Mouse (Mus musculus) liver, embryonic 11.5 days (tissue): Measurements from ENCODE around the gene Plxnc1. TPM values are rescaled to one million over a fixed set of nuclear protein-coding genes. Genes with fewer than 3 reads are reported as not detected.

ENCODE experiments used
- ATAC-seq: fragments of 200-750 bp; cut with Nextera tagmentation; replicated peaks from 2 replicates; pipeline ENCODE4 v1.8.0; 2017; ENCODE audit warnings: moderate number of reproducible peaks, mild to moderate bottlenecking, moderate TSS enrichment, moderate library complexity; ENCODE audit not compliant: low FRiP score
- DNase-seq: peaks from one replicate; pipeline ENCODE4 v3.0.0-alpha.2; 2017; ENCODE audit warnings: low spot score
- H3K27ac ChIP-seq: fragments of 300-500 bp; sonication (generic); 2 replicates; pipeline ENCODE4 v1.5.1; 2014; ENCODE audit warnings: mild to moderate bottlenecking, low read depth, low read length, control low read depth
- H3K27me3 ChIP-seq: fragments of 300-500 bp; sonication (generic); replicated peaks from 2 replicates; pipeline ENCODE4 v1.6.1; 2014; ENCODE audit warnings: low read length, mixed read lengths; ENCODE audit not compliant: control insufficient read depth, insufficient read depth
- H3K36me3 ChIP-seq: fragments of 300-500 bp; sonication (generic); 2 replicates; pipeline ENCODE4 v1.6.1; 2014; ENCODE audit warnings: mild to moderate bottlenecking, low read length, moderate library complexity, mixed read lengths; ENCODE audit not compliant: control insufficient read depth, insufficient read depth
- H3K4me1 ChIP-seq: fragments of 300-500 bp; sonication (generic); replicated peaks from 2 replicates; pipeline ENCODE4 v1.6.1; 2014; ENCODE audit warnings: low read length, mixed read lengths; ENCODE audit not compliant: control insufficient read depth, insufficient read depth
- H3K4me2 ChIP-seq: fragments of 300-500 bp; sonication (generic); 2 replicates; pipeline ENCODE4 v1.6.1; 2014; ENCODE audit warnings: mild to moderate bottlenecking, control low read depth, moderate library complexity
- H3K4me3 ChIP-seq: fragments of 300-500 bp; sonication (generic); 2 replicates; pipeline ENCODE4 v1.5.1; 2014; ENCODE audit warnings: low read depth, low read length, control low read depth
- H3K9ac ChIP-seq: fragments of 300-500 bp; sonication (generic); 2 replicates; pipeline ENCODE4 v1.6.1; 2014; ENCODE audit warnings: low read depth, low read length, control low read depth
- H3K9me3 ChIP-seq: fragments of 300-500 bp; sonication (generic); 2 replicates; pipeline ENCODE4 v1.6.1; 2016; ENCODE audit warnings: low read length, inconsistent platforms, mixed read lengths; ENCODE audit not compliant: control insufficient read depth
- WGBS: fragments of 180-500 bp; shearing (Covaris S2); extraction: QIAGEN DNeasy Blood & Tissue Kit; methylation state at CpG from one replicate; pipeline ENCODE4 v1.1.7; 2014; 5-methylcytosine and 5-hydroxymethylcytosine counted together
- polyA plus RNA-seq: library from polyadenylated mRNA; unstranded; fragments of >200 nt; fragmentation: Nextera tagmentation; extraction: Ambion mirVana; gene quantifications from 2 replicates; pipeline ENCODE4 v1.2.1, GENCODE M21; 2014

The Plxnc1 gene
- polyA plus RNA-seq, 1 experiment from 2014 or later = 6.0 TPM

DNA sequence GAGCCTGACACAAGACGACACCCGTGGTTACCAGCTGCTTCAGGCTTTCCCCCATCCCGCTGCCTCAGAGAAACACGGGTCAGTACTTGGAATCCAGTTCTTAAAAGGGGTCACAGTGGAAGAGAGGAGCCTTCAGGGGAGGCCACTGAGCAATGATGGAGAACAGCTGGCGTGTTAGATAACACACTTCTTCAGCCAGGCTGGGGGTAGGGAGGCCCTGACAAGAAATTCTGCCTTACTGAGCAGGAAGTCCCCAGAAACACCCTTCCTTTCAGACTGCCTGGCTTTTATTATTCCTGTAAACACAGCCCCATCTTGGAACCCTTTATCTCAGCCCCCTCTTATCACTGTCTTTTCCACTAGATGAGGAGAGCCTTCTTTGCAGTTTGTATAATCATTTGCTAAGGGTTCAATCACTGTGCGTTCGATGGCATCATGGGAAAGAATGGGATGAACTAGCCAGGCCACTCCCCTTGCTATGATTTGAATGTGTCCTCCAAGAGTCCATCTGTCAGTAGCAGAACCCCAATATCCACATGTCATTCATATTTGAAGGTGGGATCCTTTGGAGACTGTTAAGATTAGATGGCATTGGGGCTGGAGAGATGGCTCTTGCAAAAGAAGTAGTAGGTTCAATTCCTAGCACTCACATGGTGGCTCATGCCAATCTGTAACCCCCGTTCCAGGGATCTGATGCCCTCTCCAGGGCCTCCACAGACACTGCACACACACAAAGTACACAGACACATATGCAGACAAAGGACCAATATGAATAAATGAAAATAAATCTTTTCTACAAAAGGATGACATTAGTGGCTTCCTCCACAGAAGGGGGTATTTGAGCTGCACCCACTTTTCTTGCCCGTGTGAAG, 12.4 kb downstream of the Plxnc1 start:
- WGBS = 27% methylated on average over 9 of the region's 9 CpGs
- Histone ChIP-seq H3K4me3 (no peak overlapping the region), H3K4me2 (peak overlapping the region; percentile 50), H3K36me3 (no peaks in the 10 kb centered on the region), H3K9me3 (no peaks in the 10 kb centered on the region), H3K27ac (peak overlapping the region; percentile 84), H3K4me1 (peaks cover 42% of the 10 kb centered on the region), H3K27me3 (no peaks in the 10 kb centered on the region), H3K9ac (no peak overlapping the region)
- peak; percentile 97 for ATAC-seq
- DNase-seq = peak; percentile 76

- no peak for DNase-seq
- Histone ChIP-seq H3K9me3 (no peaks in the 10 kb centered on the region), H3K4me3 (no peak overlapping the region), H3K36me3 (no peaks in the 10 kb centered on the region), H3K27me3 (no peaks in the 10 kb centered on the region), H3K27ac (no peak overlapping the region), H3K9ac (no peak overlapping the region), H3K4me2 (no peak overlapping the region), H3K4me1 (peaks cover 51% of the 10 kb centered on the region)
- no peak for ATAC-seq
- 73% methylated on average over 4 of the region's 4 CpGs for WGBS
These were observed 16.5 kb downstream of the Plxnc1 start for GRCm38 (mm10) chr10:94928164-94928563.

- Histone ChIP-seq H3K9ac (no peak overlapping the region), H3K4me1 (peaks cover 47% of the 10 kb centered on the region), H3K36me3 (no peaks in the 10 kb centered on the region), H3K27ac (no peak overlapping the region), H3K4me3 (no peak overlapping the region), H3K27me3 (no peaks in the 10 kb centered on the region), H3K4me2 (no peak overlapping the region), H3K9me3 (no peaks in the 10 kb centered on the region)
- ATAC-seq = no peak
- WGBS = 75% methylated on average over 3 of the region's 3 CpGs
- no peak for DNase-seq
These were observed 18.3 kb downstream of the Plxnc1 start for GRCm38 (mm10) chr10:94926297-94926696.

DNA sequence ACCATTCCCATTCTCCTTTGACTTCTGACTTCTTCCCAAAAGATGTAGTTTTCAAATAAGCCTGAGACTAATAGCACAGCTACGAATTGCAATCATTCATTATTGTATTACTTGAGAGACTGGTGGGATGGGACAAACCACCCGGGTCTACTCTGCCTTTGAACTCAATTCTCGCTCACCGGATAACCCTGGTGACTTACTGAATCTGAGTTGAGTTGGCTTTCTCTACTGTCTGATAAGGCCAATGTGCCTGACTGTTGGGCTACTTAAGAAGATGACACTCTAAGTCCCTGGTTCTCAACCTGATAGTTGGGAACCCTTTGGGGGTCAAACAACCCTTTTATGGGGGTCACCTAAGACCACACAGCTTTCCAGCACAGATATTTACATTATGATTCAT, 19.8 kb downstream of the Plxnc1 start:
- Histone ChIP-seq H3K36me3 (no peaks in the 10 kb centered on the region), H3K27me3 (no peaks in the 10 kb centered on the region), H3K27ac (peak overlapping the region; percentile 57; the same call in 1 of the 2 replicates), H3K4me1 (peaks cover 49% of the 10 kb centered on the region), H3K9ac (no peak overlapping the region), H3K4me2 (peak overlapping the region; percentile 9; the same call in 1 of the 2 replicates), H3K9me3 (no peaks in the 10 kb centered on the region), H3K4me3 (no peak overlapping the region)
- 58% methylated on average over 4 of the region's 4 CpGs for WGBS
- 0 out of 2 replicates have a peak, but pooled peaks have one; percentile 31 for ATAC-seq
- DNase-seq = no peak

DNA sequence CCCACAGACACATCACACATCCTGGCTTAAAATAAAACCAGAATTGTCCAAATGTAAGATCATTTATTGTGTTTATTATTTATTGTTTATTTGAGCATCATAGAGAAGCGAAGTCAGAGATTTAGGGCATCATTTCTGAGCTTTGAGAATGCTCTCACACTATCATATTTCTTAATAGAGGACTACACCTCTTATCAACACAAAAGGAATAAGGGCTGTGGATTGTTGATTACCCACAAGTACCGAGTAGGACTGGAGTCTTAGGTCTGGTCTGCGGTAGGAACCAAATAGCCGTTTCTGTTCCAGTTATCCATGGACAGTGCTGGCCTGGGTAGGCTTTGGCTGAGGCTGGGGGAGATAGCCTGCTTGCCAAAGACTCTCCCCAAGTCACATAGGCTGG, 20.2 kb downstream of the Plxnc1 start:
- Histone ChIP-seq H3K4me3 (no peak overlapping the region), H3K27ac (peak overlapping the region; percentile 57; the same call in 1 of the 2 replicates), H3K36me3 (no peaks in the 10 kb centered on the region), H3K9me3 (no peaks in the 10 kb centered on the region), H3K27me3 (no peaks in the 10 kb centered on the region), H3K4me2 (peak overlapping the region; percentile 9; the same call in 1 of the 2 replicates), H3K9ac (no peak overlapping the region), H3K4me1 (peaks cover 51% of the 10 kb centered on the region)
- ATAC-seq (peak; percentile 46), DNase-seq (no peak)
- 39% methylated on average over 4 of the region's 4 CpGs for WGBS

- no peak overlapping the region for H3K4me3 ChIP-seq
These were observed 21.3 kb downstream of the Plxnc1 start for GRCm38 (mm10) chr10:94923337-94923762.

GRCm38 (mm10) chr10:94922848-94923247, 21.8 kb downstream of the Plxnc1 start:
- Histone ChIP-seq H3K4me2 (peak overlapping the region; percentile 45), H3K4me1 (peaks cover 57% of the 10 kb centered on the region), H3K4me3 (no peak overlapping the region), H3K27ac (peak overlapping the region; percentile 80), H3K36me3 (no peaks in the 10 kb centered on the region), H3K9me3 (no peaks in the 10 kb centered on the region), H3K9ac (peak overlapping the region; percentile 12; the same call in 1 of the 2 replicates), H3K27me3 (no peaks in the 10 kb centered on the region)
- DNase-seq (no peak), ATAC-seq (no peak)
- WGBS = 67% methylated on average over 12 of the region's 12 CpGs

More at GRCm38 (mm10) chr10:94923337-94923762, 21.3 kb downstream of the Plxnc1 start:
- Histone ChIP-seq H3K9ac (peak overlapping the region; percentile 12; the same call in 1 of the 2 replicates), H3K4me1 (peaks cover 55% of the 10 kb centered on the region), H3K4me2 (peak overlapping the region; percentile 45), H3K27me3 (no peaks in the 10 kb centered on the region), H3K9me3 (no peaks in the 10 kb centered on the region), H3K27ac (peak overlapping the region; percentile 80), H3K36me3 (no peaks in the 10 kb centered on the region)
- DNase-seq (peak; percentile 40), ATAC-seq (peak; percentile 76)
- WGBS = 25% methylated on average over 7 of the region's 7 CpGs

DNA sequence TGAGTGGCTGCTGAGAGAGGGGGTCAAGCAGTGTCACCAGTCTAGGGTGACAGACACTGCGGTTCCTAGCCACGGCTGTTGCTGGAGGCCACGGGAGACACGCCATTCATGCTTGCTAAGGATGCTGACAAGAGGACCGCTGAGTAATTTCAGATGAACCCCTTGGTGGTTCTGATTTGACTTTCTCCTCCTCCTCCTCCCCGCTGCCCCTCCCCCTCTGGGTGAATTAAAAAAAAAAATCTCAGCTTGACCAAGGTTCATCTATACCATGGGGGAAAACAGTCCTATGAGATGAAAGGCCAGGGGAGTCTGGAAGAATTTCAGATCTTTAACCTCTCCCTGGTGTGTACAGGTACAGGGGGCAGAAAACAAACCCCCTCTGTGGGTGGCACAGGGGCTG, 22.9 kb downstream of the Plxnc1 start:
- no peaks in the 10 kb centered on the region for H3K36me3 ChIP-seq
- ATAC-seq (no peak), DNase-seq (no peak)
- no peak overlapping the region for H3K9ac ChIP-seq
- 81% methylated on average over 6 of the region's 6 CpGs for WGBS
- no peak overlapping the region for H3K4me2 ChIP-seq
- H3K27ac ChIP-seq = no peak overlapping the region
- no peak overlapping the region for H3K4me3 ChIP-seq
- no peaks in the 10 kb centered on the region for H3K9me3 ChIP-seq
- peaks cover 64% of the 10 kb centered on the region for H3K4me1 ChIP-seq
- H3K27me3 ChIP-seq = no peaks in the 10 kb centered on the region
